Mouse (Mus musculus): ENCODE measurements around the gene Tk1. TPM values are rescaled to one million over a fixed set of nuclear protein-coding genes. Genes with fewer than 3 reads are reported as not detected.
"Not testable (repeated sequence)": the region's sequence is repeated elsewhere in the genome, so short reads cannot be mapped to it uniquely, and the experiment has no call there.

The Tk1 gene
- polyA plus RNA-seq, 1 experiment from 2014 or later = 51.6 TPM

DNA sequence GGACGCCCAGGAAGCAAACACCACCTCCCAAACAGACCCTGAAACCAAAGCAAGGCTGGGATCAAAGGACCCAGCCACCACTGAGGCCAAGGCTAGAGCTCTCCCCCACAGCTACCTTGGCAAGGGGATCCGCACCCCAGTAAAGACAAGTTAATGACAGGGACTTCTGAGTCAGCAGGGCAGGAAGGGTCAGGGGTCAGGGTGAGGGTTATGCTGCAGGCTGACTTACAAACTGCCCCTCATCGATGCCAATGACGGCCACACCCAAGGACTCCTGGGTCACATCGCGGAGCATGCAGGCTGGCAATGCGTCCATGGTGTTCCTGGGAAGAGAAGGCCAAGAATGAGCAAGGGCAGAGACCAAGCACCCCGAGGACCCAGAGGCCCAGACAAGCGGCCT is 4.0 kb downstream of the Tk1 start:
- DNase-seq (ENCODE audit: low spot score) = no peak
- no peak overlapping the region for H3K4me2 ChIP-seq (ENCODE audit: low read length)
- H3K9me3 ChIP-seq (replicated peaks; ENCODE audit: low read length) = no peaks in the 10 kb centered on the region
- no peaks in the 10 kb centered on the region for H3K27me3 ChIP-seq (ENCODE audit: insufficient read depth, low read length)
- H3K4me1 ChIP-seq (replicated peaks; ENCODE audit: insufficient read depth, low read length) = peaks cover 22% of the 10 kb centered on the region; the same call in 1 of the 2 replicates
- TF ChIP-seq CTCF (IDR thresholded peaks at IDR 0.05; ENCODE audit: low read depth) = no peak
- ATAC-seq (replicated peaks; ENCODE audit: low FRiP score, low read depth) = no peak
- H3K27ac ChIP-seq = no peak overlapping the region
- H3K9ac ChIP-seq (ENCODE audit: low read depth, low read length) = no peak overlapping the region
- peaks cover 26% of the 10 kb centered on the region; the same call in 1 of the 2 replicates for H3K36me3 ChIP-seq (ENCODE audit: insufficient read depth, low read length)
- WGBS = 83% methylated on average over 9 of the region's 9 CpGs
- H3K4me3 ChIP-seq (replicated peaks; ENCODE audit: low read depth, low read length) = no peak overlapping the region

DNA sequence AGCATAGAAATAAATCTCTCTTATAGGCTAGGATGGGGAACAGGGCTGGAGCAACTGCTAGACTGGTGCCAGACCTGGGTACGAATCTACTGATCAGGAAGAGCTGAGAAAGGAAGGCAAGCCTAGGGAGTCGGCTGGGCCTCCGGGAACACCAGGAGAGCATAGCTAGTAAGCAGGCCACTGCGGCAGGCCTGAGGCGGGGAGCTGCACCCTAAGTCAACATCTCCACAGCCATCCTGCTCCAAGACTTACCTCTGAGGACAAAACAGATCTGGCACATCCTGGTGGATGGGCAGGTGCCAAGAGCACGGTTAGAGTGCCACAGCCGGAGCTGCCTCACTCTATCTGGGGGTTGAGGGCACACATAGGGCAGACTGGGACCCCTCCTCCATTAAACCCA is 5.7 kb downstream of the Tk1 start:
- Histone ChIP-seq H3K4me3 (replicated peaks; ENCODE audit: low read depth, low read length) (no peak overlapping the region), H3K36me3 (ENCODE audit: insufficient read depth, low read length) (peaks cover 29% of the 10 kb centered on the region; the same call in 1 of the 2 replicates), H3K27ac (no peak overlapping the region), H3K9ac (ENCODE audit: low read depth, low read length) (no peak overlapping the region), H3K9me3 (replicated peaks; ENCODE audit: low read length) (no peaks in the 10 kb centered on the region), H3K4me2 (ENCODE audit: low read length) (no peak overlapping the region), H3K27me3 (ENCODE audit: insufficient read depth, low read length) (no peaks in the 10 kb centered on the region), H3K4me1 (replicated peaks; ENCODE audit: insufficient read depth, low read length) (peaks cover 14% of the 10 kb centered on the region; the same call in 1 of the 2 replicates)
- no peak for ATAC-seq (replicated peaks; ENCODE audit: low FRiP score, low read depth)
- no peak for TF ChIP-seq CTCF (IDR thresholded peaks at IDR 0.05; ENCODE audit: low read depth)
- 94% methylated on average over 7 of the region's 7 CpGs for WGBS
- DNase-seq (ENCODE audit: low spot score) = no peak

DNA sequence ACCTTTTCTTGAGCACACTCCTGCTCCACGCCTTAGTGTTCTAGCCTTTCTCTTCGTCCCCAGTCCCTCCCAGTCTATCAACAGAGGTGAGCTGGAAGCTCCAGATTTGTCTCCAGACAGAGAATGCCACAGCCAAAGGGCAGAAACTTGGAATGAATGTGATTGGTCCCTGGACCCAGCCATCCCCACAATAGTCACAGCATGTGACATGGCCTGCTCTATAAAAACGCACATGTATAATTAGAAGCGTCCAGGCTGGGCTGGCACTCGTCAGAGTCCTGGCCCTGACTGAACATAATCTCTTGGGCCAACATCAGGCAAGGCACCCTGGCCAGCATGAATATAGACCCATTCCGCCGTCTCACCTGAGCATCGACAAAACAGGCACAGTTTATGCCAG is 6.8 kb downstream of the Tk1 start:
- DNase-seq (ENCODE audit: low spot score) (no peak), ATAC-seq (replicated peaks; ENCODE audit: low FRiP score, low read depth) (no peak)
- no peak overlapping the region for H3K4me3 ChIP-seq (replicated peaks; ENCODE audit: low read depth, low read length)
- H3K9me3 ChIP-seq (replicated peaks; ENCODE audit: low read length) = no peaks in the 10 kb centered on the region
- no peak overlapping the region for H3K27ac ChIP-seq
- TF ChIP-seq CTCF (IDR thresholded peaks at IDR 0.05; ENCODE audit: low read depth) = no peak
- H3K4me2 ChIP-seq (ENCODE audit: low read length) = no peak overlapping the region
- peaks cover 35% of the 10 kb centered on the region; the same call in 1 of the 2 replicates for H3K36me3 ChIP-seq (ENCODE audit: insufficient read depth, low read length)
- no peak overlapping the region for H3K9ac ChIP-seq (ENCODE audit: low read depth, low read length)
- 85% methylated on average over 8 of the region's 8 CpGs for WGBS
- peaks cover 6% of the 10 kb centered on the region; the same call in 1 of the 2 replicates for H3K4me1 ChIP-seq (replicated peaks; ENCODE audit: insufficient read depth, low read length)
- H3K27me3 ChIP-seq (ENCODE audit: insufficient read depth, low read length) = no peaks in the 10 kb centered on the region

DNA sequence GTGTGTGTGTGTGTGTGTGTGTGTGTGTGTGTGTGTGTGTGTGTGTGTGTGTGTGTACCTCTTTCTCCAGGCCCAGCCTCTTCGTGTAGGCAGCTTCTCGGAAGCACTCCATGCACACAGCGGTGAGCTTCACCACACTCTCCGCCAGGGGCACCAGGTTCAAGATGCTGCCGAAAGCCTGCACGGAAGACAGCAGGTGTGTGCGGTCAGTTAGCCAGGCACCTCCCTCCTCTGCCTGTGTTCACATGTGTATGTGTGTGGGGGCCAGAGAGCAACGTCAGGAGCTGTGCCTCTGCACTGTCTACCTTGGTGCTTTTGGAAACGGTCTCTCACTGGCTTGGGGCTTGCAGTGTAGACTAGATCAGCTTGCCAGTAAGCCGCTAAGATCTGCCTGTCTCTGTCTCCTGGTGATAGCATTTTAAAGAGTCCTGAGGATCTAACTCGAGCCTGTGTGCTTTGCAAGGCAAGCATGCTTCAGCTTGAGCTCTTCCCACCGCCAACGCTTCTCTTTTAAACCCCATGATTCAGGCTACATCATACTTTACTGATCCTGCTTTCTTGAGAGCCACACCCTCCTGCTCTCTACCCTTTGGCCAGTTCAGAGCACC is 9.4 kb downstream of the Tk1 start:
- Histone ChIP-seq H3K9me3 (replicated peaks; ENCODE audit: low read length) (no peaks in the 10 kb centered on the region), H3K36me3 (ENCODE audit: insufficient read depth, low read length) (peaks cover 42% of the 10 kb centered on the region), H3K4me2 (ENCODE audit: low read length) (no peak overlapping the region), H3K27me3 (ENCODE audit: insufficient read depth, low read length) (no peaks in the 10 kb centered on the region), H3K9ac (ENCODE audit: low read depth, low read length) (no peak overlapping the region), H3K27ac (no peak overlapping the region), H3K4me3 (replicated peaks; ENCODE audit: low read depth, low read length) (no peak overlapping the region), H3K4me1 (replicated peaks; ENCODE audit: insufficient read depth, low read length) (no peaks in the 10 kb centered on the region)
- no peak for DNase-seq (ENCODE audit: low spot score)
- TF ChIP-seq CTCF (IDR thresholded peaks at IDR 0.05; ENCODE audit: low read depth) = no peak
- WGBS = 84% methylated on average over 13 of the region's 13 CpGs
- ATAC-seq (replicated peaks; ENCODE audit: low FRiP score, low read depth) = no peak

DNA sequence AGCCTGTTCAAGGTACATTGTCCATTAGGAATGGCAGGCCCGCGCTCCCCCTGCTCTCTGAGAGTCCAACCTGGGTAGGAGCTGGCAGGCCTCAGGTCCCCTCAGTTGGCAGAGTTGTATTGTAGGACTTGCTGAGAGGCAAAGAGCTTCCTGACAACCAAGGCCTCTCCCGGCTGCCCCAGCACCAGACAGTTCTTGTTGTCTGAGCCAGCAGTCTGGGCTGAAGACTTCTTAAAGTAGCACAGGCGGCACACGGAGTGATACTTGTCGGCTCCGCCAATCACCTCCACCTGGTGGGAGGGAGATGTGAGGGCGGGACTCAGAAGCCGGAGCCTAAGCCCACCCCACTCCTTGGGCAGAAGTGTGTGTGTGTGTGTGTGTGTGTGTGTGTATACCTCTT is 10.0 kb downstream of the Tk1 start:
- H3K4me2 ChIP-seq (ENCODE audit: low read length); H3K4me1 ChIP-seq (replicated peaks; ENCODE audit: insufficient read depth, low read length); H3K27me3 ChIP-seq (ENCODE audit: insufficient read depth, low read length); H3K4me3 ChIP-seq (replicated peaks; ENCODE audit: low read depth, low read length); DNase-seq (ENCODE audit: low spot score); H3K27ac ChIP-seq; ATAC-seq (replicated peaks; ENCODE audit: low FRiP score, low read depth); H3K9me3 ChIP-seq (replicated peaks; ENCODE audit: low read length); H3K9ac ChIP-seq (ENCODE audit: low read depth, low read length): not testable (repeated sequence)
- WGBS = 74% methylated on average over 9 of the region's 9 CpGs
- peaks cover 38% of the 10 kb centered on the region for H3K36me3 ChIP-seq (ENCODE audit: insufficient read depth, low read length)

GRCm38 (mm10) chr11:117814704-117815366 is 11.1 kb downstream of the Tk1 start:
- H3K9ac ChIP-seq (ENCODE audit: low read depth, low read length) = no peak overlapping the region
- H3K36me3 ChIP-seq (ENCODE audit: insufficient read depth, low read length) = peaks cover 33% of the 10 kb centered on the region
- H3K4me2 ChIP-seq (ENCODE audit: low read length) = no peak overlapping the region
- no peak for TF ChIP-seq CTCF (IDR thresholded peaks at IDR 0.05; ENCODE audit: low read depth)
- no peak overlapping the region for H3K4me3 ChIP-seq (replicated peaks; ENCODE audit: low read depth, low read length)
- no peaks in the 10 kb centered on the region for H3K27me3 ChIP-seq (ENCODE audit: insufficient read depth, low read length)
- no peaks in the 10 kb centered on the region; the same call in 1 of the 2 replicates for H3K4me1 ChIP-seq (replicated peaks; ENCODE audit: insufficient read depth, low read length)
- H3K9me3 ChIP-seq (replicated peaks; ENCODE audit: low read length) = no peaks in the 10 kb centered on the region
- no peak overlapping the region for H3K27ac ChIP-seq
- WGBS = 83% methylated on average over 6 of the region's 6 CpGs
- ATAC-seq (replicated peaks; ENCODE audit: low FRiP score, low read depth) (no peak), DNase-seq (ENCODE audit: low spot score) (no peak)
